Mouse (Mus musculus) Patski (cell line): ENCODE results near the gene Lurap1l. TPM values are rescaled to one million over a fixed set of nuclear protein-coding genes. Genes with fewer than 3 reads are reported as not detected.
A peak's percentile ranks its signal among the peaks of the same experiment; 100 is the strongest.

ENCODE experiments used
- ATAC-seq: fragments of 100-300 bp; one replicate; pipeline ENCODE4 v1.8.0; 2021
- CTCF ChIA-PET: fragments of 350-600 bp; sonication (Branson Sonifier 250); formaldehyde crosslinking; loops from one replicate; lab custom pipeline; 2022; ENCODE audit warnings: inconsistent platforms; lab: Charles Lee
- POLR2A ChIA-PET: fragments of 350-600 bp; sonication (Branson Sonifier 250); formaldehyde crosslinking; loops from one replicate; lab custom pipeline; 2022; ENCODE audit warnings: antibody characterized with exemption, inconsistent platforms; lab: Charles Lee
- DNase-seq: peaks from one replicate; pipeline ENCODE4 v3.0.0-alpha.2; 2011; ENCODE audit warnings: low read depth, low spot score
- H3K27me3 ChIP-seq: fragments of 371-371 bp; one replicate; pipeline ENCODE4 v1.5.1; 2021
- CTCF ChIP-seq: fragments of 100-300 bp; IDR thresholded peaks from one replicate; pipeline ENCODE4 v1.5.1; 2021
- in situ Hi-C: fragments of 300-500 bp; cut with MboI; formaldehyde crosslinking; loops from 3 replicates; pipeline ENCODE4 v1.11.1; 2018; ENCODE audit warnings: low pct_unique_long_range_greater_than_20kb, mixed read lengths
- polyA plus RNA-seq: library from polyadenylated mRNA; unstranded; gene quantifications from one replicate; pipeline ENCODE4 v1.2.3, GENCODE M21; 2021

Gene Lurap1l
- polyA plus RNA-seq, 1 experiment from 2014 or later = 15.0 TPM

DNA sequence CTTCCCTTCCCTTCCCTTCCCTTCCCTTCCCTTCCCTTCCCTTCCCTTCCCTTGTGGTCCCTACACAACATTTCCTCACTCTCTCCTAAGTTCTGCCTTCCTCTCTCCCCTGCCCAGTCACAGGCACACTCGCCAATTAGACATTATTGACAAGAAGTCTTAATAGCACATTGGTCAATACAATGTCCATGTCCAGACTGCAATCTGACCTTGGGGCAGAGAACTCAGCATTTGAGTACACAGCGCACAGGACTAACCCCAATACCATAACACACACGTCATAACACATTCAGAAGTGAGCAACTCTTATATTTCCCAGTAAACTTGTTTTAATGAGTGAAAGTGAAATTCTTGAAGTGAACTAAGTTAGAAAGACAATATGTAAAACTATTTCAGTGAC is 24.3 kb downstream of the Lurap1l start:
- H3K27me3 ChIP-seq = no peaks in the 10 kb centered on the region
- TF ChIP-seq CTCF = no peak
- ATAC-seq = no peak
- in situ Hi-C loops = no loop called here
- no peak for DNase-seq
- CTCF ChIA-PET = interaction anchor here (1.3 kb wide), 1 partner anchor 10 kb away, joined by 3 read pairs; no protein-coding TSS in a partner anchor
- POLR2A ChIA-PET = no interaction called here

- ATAC-seq (no peak), DNase-seq (no peak)
- TF ChIP-seq CTCF = no peak
- H3K27me3 ChIP-seq = no peaks in the 10 kb centered on the region
- in situ Hi-C loops = no loop called here
- CTCF ChIA-PET = interaction anchor here (1.5 to 2.3 kb wide), 2 partner anchors 14 to 16 kb away, joined by 3 to 9 read pairs; no protein-coding TSS in a partner anchor
- POLR2A ChIA-PET = no interaction called here
Observed at GRCm38 (mm10) chr4:80939115-80939514, 28.7 kb downstream of the Lurap1l start.

- CTCF ChIA-PET = interaction anchor here (2.1 kb wide), 1 partner anchor 29 kb away, joined by 6 read pairs; no protein-coding TSS in a partner anchor
- ATAC-seq (peak; percentile 80), DNase-seq (peak; percentile 39)
- in situ Hi-C loops = no loop called here
- H3K27me3 ChIP-seq = no peaks in the 10 kb centered on the region
- no peak for TF ChIP-seq CTCF
- POLR2A ChIA-PET = no interaction called here
Observed at GRCm38 (mm10) chr4:80940946-80941345, 30.5 kb downstream of the Lurap1l start.

DNA sequence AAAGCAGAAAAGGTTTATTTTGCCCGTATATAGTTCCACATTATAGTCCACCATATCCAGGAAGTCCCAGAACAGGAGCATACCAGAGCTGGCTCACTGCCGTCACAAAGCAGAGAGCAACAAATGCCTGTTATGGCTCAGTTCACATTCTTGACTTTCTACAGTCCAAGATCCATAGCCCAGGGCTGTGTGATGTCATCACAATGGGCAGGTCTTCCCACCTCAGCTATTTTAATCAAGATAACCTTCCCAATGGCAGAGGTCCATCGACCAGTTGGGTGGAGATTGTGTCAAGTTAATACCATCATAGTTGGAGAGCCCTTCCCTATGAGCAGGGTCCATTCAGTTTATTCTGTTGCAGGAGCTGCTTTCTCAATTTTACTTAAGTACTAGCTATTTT is 31.5 kb downstream of the Lurap1l start:
- H3K27me3 ChIP-seq = no peaks in the 10 kb centered on the region
- ChIA-PET CTCF (no interaction called here), POLR2A (no interaction called here)
- in situ Hi-C loops = no loop called here
- TF ChIP-seq CTCF = no peak
- DNase-seq = no peak
- ATAC-seq = no peak

DNA sequence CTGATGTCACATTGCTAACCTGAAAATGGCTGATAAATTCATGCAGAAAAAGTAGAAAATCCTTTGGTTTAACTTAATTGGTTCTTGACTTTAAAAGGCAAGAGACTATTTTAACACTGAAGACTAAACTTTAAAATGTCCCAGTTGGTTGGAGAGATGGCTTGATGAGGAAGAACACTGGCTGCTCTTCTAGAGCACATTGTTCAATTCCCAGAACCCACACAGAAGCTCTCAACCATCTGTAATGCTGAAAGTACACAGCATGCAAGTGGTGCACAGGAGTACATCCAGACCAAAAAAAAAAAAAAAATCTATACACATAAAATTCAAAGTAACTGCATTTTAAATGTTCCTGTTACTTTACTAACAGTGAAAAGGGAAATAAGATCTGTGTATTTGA is 34.2 kb downstream of the Lurap1l start:
- no peak for TF ChIP-seq CTCF
- DNase-seq (no peak), ATAC-seq (no peak)
- in situ Hi-C loops = loop anchor here (5.0 kb wide), 1 partner anchor 32 kb away; the partner anchor contains the start of gene Lurap1l
- ChIA-PET CTCF (interaction anchor here (3.2 kb wide), 1 partner anchor 33 kb away, joined by 6 read pairs; no protein-coding TSS in a partner anchor), POLR2A (interaction anchor here (0.7 kb wide), 1 partner anchor 332 kb away, joined by 3 read pairs; no protein-coding TSS in a partner anchor)
- H3K27me3 ChIP-seq = no peaks in the 10 kb centered on the region

GRCm38 (mm10) chr4:80949110-80949509 is 38.7 kb downstream of the Lurap1l start:
- no peaks in the 10 kb centered on the region for H3K27me3 ChIP-seq
- no peak for ATAC-seq
- TF ChIP-seq CTCF = no peak
- ChIA-PET POLR2A (no interaction called here), CTCF (no interaction called here)
- in situ Hi-C loops = loop anchor here (5.0 kb wide), 1 partner anchor 37 kb away; the partner anchor contains the start of gene Lurap1l
- no peak for DNase-seq

- in situ Hi-C loops = loop anchor here (5.0 to 10.0 kb wide), 2 partner anchors 37 to 75 kb away; partner anchors contain the start of gene Lurap1l
Observed at GRCm38 (mm10) chr4:80949720-80950119, 39.3 kb downstream of the Lurap1l start.

DNA sequence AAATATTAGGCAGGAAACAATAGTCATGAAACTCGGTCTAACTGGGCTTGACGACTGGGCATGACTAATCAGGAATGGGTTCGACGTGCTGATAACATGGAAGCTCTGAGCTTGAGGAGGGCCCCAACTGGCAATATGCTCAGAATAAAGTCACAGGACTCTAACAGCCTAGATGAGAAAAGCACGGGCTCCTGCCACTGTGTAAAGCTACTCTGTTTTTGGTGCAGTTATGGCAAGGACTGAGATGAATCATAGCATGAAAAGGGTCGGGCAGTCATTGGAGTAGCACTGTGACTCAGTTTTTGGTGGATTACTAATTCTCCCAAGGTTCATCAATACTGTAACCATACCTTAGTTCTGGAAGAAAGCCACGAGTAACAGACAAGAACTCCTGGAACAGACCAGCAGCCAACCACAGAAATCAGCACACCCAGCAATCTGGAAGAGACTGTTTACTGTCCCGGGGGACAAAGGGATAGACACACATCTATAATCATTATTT is 39.9 kb downstream of the Lurap1l start:
- no peak for TF ChIP-seq CTCF
- POLR2A ChIA-PET = no interaction called here
- H3K27me3 ChIP-seq = no peaks in the 10 kb centered on the region
- in situ Hi-C loops = loop anchor here (10.0 kb wide), 1 partner anchor 76 kb away; no protein-coding TSS in a partner anchor
- ATAC-seq (no peak), DNase-seq (no peak)
- CTCF ChIA-PET = no interaction called here

More at GRCm38 (mm10) chr4:80949720-80950119, 39.3 kb downstream of the Lurap1l start:
- TF ChIP-seq CTCF = no peak
- ChIA-PET POLR2A (no interaction called here), CTCF (no interaction called here)
- DNase-seq = no peak
- no peak for ATAC-seq
- H3K27me3 ChIP-seq = no peaks in the 10 kb centered on the region

DNA sequence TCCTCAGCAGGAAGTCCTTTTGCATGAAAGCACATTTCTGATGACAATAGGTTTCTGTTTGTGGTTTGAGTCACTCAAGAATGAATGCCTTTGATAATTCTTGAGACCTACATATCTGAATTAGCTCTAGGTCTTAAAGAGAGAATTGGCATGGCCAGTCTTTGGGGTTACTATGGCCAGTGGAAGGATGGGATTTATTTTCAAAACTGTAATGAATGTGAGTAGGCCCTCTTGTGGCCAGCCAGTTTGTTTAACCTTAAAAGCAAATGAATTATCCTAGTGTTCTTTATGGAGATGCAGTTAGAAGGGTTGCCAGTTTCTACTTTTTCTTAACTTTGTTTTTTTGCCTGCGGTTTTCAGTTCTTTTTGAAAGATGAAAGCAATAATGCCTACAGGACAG is 42.2 kb downstream of the Lurap1l start:
- in situ Hi-C loops = loop anchor here (10.0 kb wide), 1 partner anchor 78 kb away; no protein-coding TSS in a partner anchor
- ChIA-PET CTCF (interaction anchor here (1.1 to 1.8 kb wide), 3 partner anchors 15 to 79 kb away, joined by 3 to 4 read pairs (median 3); no protein-coding TSS in a partner anchor), POLR2A (interaction anchor here (0.7 kb wide), 1 partner anchor 110 kb away, joined by 7 read pairs; no protein-coding TSS in a partner anchor)
- no peaks in the 10 kb centered on the region for H3K27me3 ChIP-seq
- ATAC-seq = no peak
- peak; percentile 42 for TF ChIP-seq CTCF
- no peak for DNase-seq

- ChIA-PET CTCF (interaction anchor here (0.8 to 1.7 kb wide), 3 partner anchors 36 to 83 kb away, joined by 3 to 4 read pairs (median 3); no protein-coding TSS in a partner anchor), POLR2A (no interaction called here)
- no peak for ATAC-seq
- DNase-seq = no peak
- no peak for TF ChIP-seq CTCF
- no peaks in the 10 kb centered on the region for H3K27me3 ChIP-seq
- in situ Hi-C loops = loop anchor here (10.0 kb wide), 1 partner anchor 81 kb away; no protein-coding TSS in a partner anchor
Observed at GRCm38 (mm10) chr4:80955942-80956341, 45.5 kb downstream of the Lurap1l start.

DNA sequence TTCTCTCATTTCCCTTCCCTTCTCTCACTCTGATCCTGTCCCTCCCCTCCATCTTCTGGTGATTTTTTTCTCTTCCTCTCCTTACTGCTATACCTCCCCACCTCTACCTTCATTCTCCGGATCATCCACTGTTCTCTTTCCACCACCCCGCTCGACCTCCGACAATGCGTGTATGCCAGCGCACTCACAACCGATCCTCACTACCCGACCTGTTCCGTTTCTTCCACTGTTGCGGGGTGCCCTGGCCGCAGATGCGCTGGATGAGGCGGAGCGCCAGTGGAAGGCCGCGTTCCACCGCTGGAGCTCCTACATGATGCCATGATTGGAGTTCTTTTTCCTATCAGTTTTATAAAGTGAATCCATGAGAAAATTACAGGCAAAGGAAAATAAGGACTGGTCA is 57.1 kb downstream of the Lurap1l start:
- in situ Hi-C loops = no loop called here

More for the DNA sequence above, 57.1 kb downstream of the Lurap1l start:
- DNase-seq = no peak
- ChIA-PET POLR2A (no interaction called here), CTCF (interaction anchor here (0.6 kb wide), 1 partner anchor 15 kb away, joined by 3 read pairs; no protein-coding TSS in a partner anchor)
- TF ChIP-seq CTCF = no peak
- no peaks in the 10 kb centered on the region for H3K27me3 ChIP-seq
- no peak for ATAC-seq
